Mouse (Mus musculus): ENCODE measurements around the gene Cpa1.

The Cpa1 gene

GRCm38 (mm10) chr6:30621986-30622389, 17.0 kb upstream of the Cpa1 start:
- no peak for DNase-seq

DNA sequence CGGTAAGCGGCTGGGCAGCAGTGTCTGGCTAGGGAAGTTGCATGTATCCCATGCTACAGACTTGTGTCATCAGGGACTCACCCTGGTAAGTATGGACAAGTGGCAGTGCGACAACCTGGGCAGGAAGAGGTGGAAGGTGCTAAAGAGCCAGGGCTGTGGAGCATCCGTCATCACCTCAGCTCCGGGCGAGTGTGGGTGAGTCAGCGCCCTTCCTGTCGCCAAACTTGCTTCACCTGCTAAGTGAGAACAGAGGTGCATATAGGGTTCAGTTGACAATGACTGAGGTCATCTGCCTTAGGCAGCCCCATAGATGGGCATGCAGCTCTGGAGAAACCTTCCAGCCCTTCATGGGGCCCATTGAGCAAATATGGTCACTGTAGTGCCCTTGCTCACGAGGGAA, 14.3 kb upstream of the Cpa1 start:
- no peak for DNase-seq

GRCm38 (mm10) chr6:30628152-30628551, 10.9 kb upstream of the Cpa1 start:
- DNase-seq, result peak in 1 of 2 experiments; percentile 40

GRCm38 (mm10) chr6:30629989-30630388, 9.0 kb upstream of the Cpa1 start:
- DNase-seq, result no peak

- DNase-seq, result peak in 1 of 2 experiments; percentile 45
Observed at GRCm38 (mm10) chr6:30635361-30635862, 3.6 kb upstream of the Cpa1 start.

DNA sequence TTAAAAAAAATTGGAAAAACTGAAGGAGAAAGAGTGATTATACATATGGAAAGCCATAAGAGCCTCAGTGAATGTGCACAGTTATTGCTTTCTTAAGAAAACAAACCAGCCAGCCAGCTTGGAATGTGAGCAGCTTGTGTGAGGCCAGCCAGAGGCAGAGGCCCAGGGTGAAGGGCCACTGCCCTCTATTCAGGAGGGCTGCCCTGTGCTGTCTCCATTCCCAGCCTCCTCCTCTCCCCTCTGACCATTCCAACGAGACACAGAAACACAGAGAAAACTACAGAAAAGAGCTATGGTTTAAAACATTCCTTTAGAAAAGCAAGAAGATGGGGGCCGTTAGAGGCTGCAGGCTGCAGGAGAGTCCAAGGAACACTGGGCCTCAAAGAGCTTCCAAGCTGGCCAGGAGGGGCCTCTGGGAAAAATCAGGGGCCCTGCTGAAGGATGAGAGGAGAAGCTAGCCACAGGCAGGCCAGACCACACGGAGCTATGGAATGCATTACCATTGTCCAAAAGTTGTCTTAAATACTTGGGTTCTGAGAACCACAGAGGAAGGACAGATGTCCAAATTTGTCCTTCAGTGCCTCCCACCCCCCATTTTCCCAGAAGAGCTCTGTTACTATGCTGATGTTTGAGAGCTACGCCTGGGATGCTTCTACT, 2.7 kb upstream of the Cpa1 start:
- DNase-seq, result peak in 1 of 2 experiments; percentile 41

DNA sequence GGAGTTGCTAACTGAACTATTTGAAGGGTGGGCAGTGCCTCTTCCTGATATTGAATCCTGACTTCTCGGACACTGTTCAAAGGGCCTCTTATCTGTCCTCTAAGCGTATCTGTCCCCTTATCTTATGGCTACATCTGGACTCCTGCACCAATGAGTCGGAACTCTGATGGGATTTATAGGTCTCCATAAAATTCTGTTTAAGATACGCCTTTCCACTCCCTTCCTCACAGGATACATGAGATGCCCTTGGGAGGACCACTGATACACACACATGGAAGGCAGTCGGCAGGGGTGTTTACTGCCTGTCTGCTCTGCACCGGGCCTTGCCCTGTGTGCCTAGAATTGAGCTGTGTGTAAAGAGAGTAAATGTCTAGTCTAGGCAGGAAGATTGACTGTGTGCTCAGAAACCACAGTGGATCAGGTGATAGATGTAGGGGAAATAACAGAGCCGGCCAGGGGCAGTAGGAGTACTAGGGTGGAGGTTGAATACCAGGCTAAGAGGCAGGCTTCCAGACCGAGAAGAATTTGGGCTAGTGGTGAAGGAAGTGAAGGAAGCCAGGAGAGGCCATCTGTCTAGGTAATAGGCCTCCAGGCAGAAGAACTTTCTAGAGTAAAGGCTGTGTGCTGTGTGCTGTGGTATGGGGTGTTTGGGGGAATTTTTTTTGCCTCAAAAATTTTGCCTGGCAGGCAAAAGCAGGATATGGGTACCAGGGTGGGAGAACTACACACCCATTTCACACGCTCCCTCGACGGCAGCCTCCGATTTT, 4.9 kb downstream of the Cpa1 start:
- no peak for DNase-seq

GRCm38 (mm10) chr6:30644462-30644861, 5.4 kb downstream of the Cpa1 start:
- no peak for DNase-seq

DNA sequence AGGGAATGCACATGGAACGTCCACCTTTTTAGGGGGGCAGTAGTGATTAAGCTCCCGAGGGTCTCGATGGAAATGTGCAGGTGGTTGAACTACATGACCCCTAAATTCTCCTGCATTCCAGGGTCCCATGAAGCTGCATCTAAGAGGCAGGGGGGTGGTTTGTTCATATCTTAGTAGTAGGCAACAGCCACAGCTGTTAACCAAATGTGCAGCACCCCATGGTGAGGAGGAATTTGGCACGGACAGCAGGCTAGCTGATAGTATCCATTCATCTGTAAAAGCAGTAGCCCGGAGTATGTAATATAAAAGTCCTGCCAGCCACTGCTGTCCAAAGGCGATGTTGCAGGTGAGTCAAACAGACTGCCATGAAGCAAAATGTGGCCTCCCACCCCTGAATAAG, 6.4 kb downstream of the Cpa1 start:
- DNase-seq, result no peak

DNA sequence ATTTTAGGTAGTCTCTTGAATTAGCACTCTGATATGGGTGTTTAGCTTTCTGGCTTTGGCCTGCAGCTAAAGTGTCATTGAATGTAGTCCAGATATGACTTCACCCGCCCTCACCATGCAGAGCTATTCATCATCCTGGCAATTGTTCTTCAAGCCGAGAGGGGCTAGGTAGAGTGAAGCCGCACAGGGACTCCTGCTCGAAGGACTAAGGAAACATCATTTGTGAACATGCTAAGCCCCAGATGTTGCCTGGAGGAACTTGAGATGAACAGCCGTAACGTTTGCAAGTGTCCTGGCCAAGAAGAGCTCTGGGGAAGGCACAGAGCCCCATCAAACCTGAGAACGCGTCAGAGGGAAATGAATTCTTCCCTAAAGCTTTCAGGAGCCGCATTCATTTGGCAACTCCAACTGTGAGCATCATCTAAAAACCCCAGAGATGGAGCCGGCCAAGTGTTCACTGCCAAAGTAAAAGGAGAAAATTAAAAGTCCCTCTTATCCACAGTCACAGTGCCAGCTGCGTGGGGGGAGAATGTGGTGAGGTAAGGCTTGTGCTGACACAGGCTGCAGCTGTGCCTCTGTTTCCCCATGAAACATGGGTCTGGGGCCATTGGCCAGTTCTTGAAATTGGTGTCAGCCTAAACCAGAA, 10.8 kb downstream of the Cpa1 start:
- DNase-seq, result no peak

DNA sequence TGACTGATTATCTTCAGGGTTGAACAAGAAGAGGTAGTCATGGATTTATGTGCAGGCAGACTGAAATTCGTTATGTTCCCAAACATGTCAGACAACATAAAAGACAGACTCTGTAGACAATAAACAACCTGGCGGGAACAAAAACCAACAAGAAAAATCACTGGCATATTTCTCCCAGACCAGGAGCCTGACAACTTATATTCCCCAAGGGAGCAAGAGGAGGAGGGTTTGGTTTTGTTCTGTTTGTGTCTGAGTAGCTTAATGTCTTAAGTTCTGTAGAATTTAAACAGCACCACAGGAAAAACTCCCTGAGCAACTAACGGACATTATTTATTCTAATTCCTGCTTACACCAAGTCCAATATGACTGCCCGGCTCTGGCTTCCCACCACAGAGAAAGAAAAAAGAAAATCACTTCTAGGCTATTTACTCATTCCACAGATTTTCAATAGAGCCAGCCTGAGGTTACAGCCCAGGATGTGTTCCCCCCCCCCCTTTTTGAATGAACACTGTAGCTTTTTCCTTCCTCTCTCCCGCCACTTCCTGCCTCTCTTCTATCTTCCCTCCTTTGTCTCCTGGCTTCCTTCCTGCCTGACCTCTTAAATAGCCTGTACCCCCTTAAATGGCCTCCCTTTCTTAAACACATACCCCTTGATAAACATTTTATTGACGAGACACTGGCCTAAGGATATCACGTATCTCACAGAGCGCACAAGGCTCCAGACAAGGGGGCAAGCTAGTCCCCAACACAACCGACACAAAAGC, 13.6 kb downstream of the Cpa1 start:
- no peak for DNase-seq

DNA sequence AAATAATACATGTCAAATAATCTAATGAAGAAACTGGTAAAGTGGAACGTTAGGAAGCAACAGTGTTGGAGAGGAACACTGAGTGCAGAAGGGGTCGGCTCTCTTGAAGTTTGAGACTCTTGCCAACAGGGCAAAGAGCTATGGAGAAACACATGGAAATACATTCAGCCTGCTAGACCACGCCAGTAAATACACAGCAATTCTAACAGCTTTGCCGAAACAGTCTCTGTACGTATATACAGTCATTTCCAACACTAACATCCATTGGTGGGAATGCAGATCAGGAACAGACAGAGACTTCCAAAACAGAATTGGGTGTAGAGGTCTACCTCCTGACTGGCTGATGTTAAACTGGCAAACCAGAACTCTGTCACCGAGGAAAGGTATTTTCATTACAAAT, 14.5 kb downstream of the Cpa1 start:
- DNase-seq, result no peak

DNA sequence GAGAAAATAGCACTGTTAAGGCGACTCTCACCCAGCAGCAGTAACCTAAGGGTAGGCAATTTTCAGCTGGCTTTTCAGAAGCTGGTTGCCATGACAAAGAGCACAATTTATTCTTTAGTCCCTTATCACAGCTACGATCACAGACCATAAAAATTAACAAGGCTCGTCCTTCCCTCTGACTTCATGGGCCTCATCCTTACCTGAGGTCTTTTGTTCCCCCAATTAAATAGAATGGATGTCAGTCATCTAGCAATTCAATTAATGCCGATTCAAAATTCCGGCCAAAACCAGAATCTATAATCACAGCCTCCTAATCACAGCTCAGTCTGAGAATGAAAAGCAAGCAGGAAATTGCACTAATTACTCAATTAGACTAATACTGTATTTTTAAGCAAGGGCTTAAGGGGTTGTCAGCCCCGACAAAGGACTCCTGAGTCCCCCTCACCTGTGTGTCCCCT, 15.4 kb downstream of the Cpa1 start:
- no peak for DNase-seq

GRCm38 (mm10) chr6:30654932-30655331, 15.9 kb downstream of the Cpa1 start:
- no peak for DNase-seq

GRCm38 (mm10) chr6:30657279-30657678, 18.3 kb downstream of the Cpa1 start:
- no peak for DNase-seq

DNA sequence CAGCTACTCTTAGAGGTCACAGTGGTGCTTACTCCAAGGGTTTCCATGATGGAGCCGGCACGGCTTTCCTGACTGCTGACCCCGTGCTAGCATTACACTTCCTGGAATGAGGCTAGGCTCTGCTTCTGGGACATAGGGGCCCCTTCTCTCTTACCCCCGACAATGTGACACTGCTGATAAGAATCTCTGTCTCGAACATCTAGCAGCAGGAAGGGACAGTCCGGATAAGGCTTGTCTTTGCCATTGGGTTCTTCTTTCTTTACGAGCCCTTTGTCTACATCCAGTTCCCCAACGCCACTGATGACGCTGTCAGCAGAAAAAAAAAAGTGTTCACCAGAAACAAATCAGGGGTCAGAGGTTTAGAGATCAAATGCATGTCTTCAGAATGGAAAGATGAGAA, 19.6 kb downstream of the Cpa1 start:
- DNase-seq, result no peak

GRCm38 (mm10) chr6:30664776-30665175, 25.8 kb downstream of the Cpa1 start:
- no peak for DNase-seq

- no peak for DNase-seq
Observed at GRCm38 (mm10) chr6:30665296-30665695, 26.3 kb downstream of the Cpa1 start.

DNA sequence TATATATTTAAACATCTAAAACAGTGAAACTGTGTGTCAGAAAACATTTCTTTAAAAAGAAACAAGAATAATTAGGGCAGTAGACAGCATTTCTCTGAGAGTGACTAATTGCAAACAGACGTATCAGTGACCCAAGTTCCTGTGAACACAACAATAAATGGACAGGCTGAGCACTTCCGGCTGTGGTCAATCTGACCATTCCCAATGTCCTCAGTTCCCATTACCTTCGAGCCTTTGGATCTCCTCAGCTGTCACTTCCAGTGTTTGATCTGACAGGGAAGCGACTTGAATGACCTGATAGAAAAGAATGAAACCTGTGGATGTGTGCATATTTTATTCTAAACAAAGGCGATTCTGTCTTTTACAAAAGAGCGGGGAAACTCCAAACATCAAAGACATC, 27.0 kb downstream of the Cpa1 start:
- no peak for DNase-seq

DNA sequence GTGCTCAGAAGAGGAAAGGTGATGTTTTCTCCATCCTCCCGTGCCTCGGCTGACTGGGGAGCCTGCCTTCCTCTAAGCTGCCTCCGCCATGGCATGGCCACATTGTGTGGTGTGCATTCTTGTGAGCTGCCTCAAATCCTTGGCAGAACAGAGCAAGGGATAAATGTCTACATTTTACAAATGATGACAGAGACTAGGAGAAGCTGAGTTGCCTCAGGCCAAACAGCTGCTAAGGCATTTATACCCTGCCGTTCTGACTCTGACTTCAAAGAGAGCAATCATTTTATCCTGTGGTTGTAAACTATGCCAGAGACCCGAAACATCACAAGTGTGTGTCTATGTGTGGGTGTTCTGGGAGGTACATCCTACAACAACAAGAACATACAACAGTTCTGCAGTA, 28.6 kb downstream of the Cpa1 start:
- DNase-seq, result no peak

GRCm38 (mm10) chr6:30671696-30672095, 32.7 kb downstream of the Cpa1 start:
- DNase-seq, result no peak

- DNase-seq, result peak; percentile 63 to 75
Observed at GRCm38 (mm10) chr6:30673764-30674561, 34.9 kb downstream of the Cpa1 start.

Measured in kidney, postnatal 4 days (tissue).